15 mouse cellular contexts compared by ENCODE assay signal in the genomic region with DNA sequence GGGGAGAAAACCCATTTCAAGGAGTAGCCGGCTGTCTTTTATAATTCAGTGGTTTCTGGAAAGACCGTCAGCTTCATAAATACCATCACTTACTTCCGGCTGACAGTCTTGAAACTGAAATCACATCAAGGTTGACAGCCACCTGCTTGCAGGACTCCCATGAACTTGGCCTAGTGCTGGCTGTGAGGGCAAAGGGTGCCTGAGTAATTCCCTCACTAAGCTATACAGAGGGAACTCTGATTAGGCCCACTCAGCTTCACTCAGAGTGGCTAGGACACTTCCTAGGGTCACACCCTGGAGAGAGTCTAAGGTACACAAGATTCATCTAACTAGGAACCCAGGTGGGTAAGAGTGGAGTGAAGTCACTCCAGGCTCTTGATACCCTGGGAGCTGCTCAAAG. TPM values are rescaled to one million over a fixed set of nuclear protein-coding genes. Genes with fewer than 3 reads are reported as not detected.
A peak's percentile ranks its signal among the peaks of the same experiment; 100 is the strongest.
DNase-seq lines count a peak whose midpoint lies in the region; ATAC-seq and TF ChIP-seq lines count a peak whose summit lies in the region.
"Had no signal": no experiment of that assay in that cellular context is flagged by ENCODE, and none has a peak within 500 bp of the region (broad histone marks: within the 10 kb centered on the region; RNA-seq: fewer than 3 reads in every experiment).

No protein-coding gene starts in this region.

- no peak for ATAC-seq in lung, embryonic 16.5 days (ENCODE audit: low read depth)
- ATAC-seq in liver, embryonic 12.5 days, result no peak
- no peak for ATAC-seq in kidney, embryonic 16.5 days (ENCODE audit: low FRiP score, low TSS enrichment)
- no peak for ATAC-seq in frontal cortex, adult (ENCODE audit: low TSS enrichment)
- ATAC-seq: forebrain, embryonic 15.5 days; midbrain, embryonic 13.5 days had no signal

- WGBS in heart, adult 2 months, result 62% methylated on average over 3 of the region's 3 CpGs
- 83% methylated on average over 3 of the region's 3 CpGs for WGBS in lung, embryonic 16.5 days
- 67% methylated on average over 3 of the region's 3 CpGs for WGBS in liver, embryonic 12.5 days (ENCODE audit: insufficient replicate concordance)
- WGBS in kidney, embryonic 16.5 days, result 85% methylated on average over 3 of the region's 3 CpGs

- no peak for TF ChIP-seq POLR2A in heart, adult 2 months (IDR thresholded peaks at IDR 0.05; ENCODE audit: insufficient read depth, low read depth, low read length)

- peak overlapping the region; percentile 32 for H3K27ac ChIP-seq in heart, adult 2 months
- peak overlapping the region; percentile 57; the same call in 1 of the 2 replicates for H3K27ac ChIP-seq in lung, embryonic 16.5 days (ENCODE audit: low read length)
- H3K27ac ChIP-seq in liver, embryonic 12.5 days, result peak overlapping the region; percentile 74
- no peak overlapping the region for H3K27ac ChIP-seq in kidney, embryonic 16.5 days (ENCODE audit: low read length)
- H3K27ac ChIP-seq: forebrain, embryonic 15.5 days; limb, embryonic 15.5 days; midbrain, embryonic 13.5 days had no signal

- no peaks in the 10 kb centered on the region for H3K9me3 ChIP-seq in lung, embryonic 16.5 days (ENCODE audit: control insufficient read depth, low read length)
- H3K9me3 ChIP-seq in liver, embryonic 12.5 days (replicated peaks), result no peaks in the 10 kb centered on the region
- no peaks in the 10 kb centered on the region for H3K9me3 ChIP-seq in kidney, embryonic 16.5 days (ENCODE audit: low read length)
- H3K9me3 ChIP-seq: forebrain, embryonic 15.5 days; limb, embryonic 15.5 days; midbrain, embryonic 13.5 days had no signal

- no peak for DNase-seq in heart, adult 2 months
- DNase-seq in heart, postnatal 10 days, result no peak
- no peak for DNase-seq in lung, adult 18-20 months
- DNase-seq in thymus, postnatal 0 days (ENCODE audit: low spot score), result peak; percentile 49
- DNase-seq: adrenal gland, adult 2 months; cerebellum, adult 11 months; layer of hippocampus, postnatal 36 days; right cerebral cortex, postnatal 14 days had no signal

- H3K9ac ChIP-seq in heart, adult 2 months (ENCODE audit: low read depth, low read length), result no peak overlapping the region
- H3K9ac ChIP-seq in lung, embryonic 16.5 days (ENCODE audit: low read length), result peak overlapping the region; percentile 35
- H3K9ac ChIP-seq in liver, embryonic 12.5 days, result peak overlapping the region; percentile 91
- H3K9ac ChIP-seq in kidney, embryonic 16.5 days (replicated peaks; ENCODE audit: low read length), result no peak overlapping the region
- H3K9ac ChIP-seq: forebrain, embryonic 15.5 days; limb, embryonic 15.5 days; midbrain, embryonic 13.5 days had no signal

- H3K36me3 ChIP-seq in heart, adult 2 months (ENCODE audit: control insufficient read depth, insufficient read depth, low read length), result no peaks in the 10 kb centered on the region
- H3K36me3 ChIP-seq in lung, embryonic 16.5 days (ENCODE audit: control insufficient read depth, insufficient read depth, low read length), result no peaks in the 10 kb centered on the region
- peaks cover 44% of the 10 kb centered on the region for H3K36me3 ChIP-seq in liver, embryonic 12.5 days
- H3K36me3 ChIP-seq in kidney, embryonic 16.5 days (ENCODE audit: insufficient read depth, low read length), result no peaks in the 10 kb centered on the region
- H3K36me3 ChIP-seq: forebrain, embryonic 15.5 days; limb, embryonic 15.5 days; midbrain, embryonic 13.5 days had no signal

- H3K4me3 ChIP-seq in heart, adult 2 months, result no peak overlapping the region
- no peak overlapping the region for H3K4me3 ChIP-seq in lung, embryonic 16.5 days (ENCODE audit: low read length)
- peak overlapping the region; percentile 86 for H3K4me3 ChIP-seq in liver, embryonic 12.5 days
- H3K4me3 ChIP-seq in kidney, embryonic 16.5 days (ENCODE audit: low read length), result no peak overlapping the region
- H3K4me3 ChIP-seq: forebrain, embryonic 15.5 days; limb, embryonic 15.5 days; midbrain, embryonic 13.5 days had no signal

- 0 out of 2 replicates have a peak, but pooled peaks cover 2% of the 10 kb centered on the region for H3K79me2 ChIP-seq in heart, adult 2 months (replicated peaks; ENCODE audit: control insufficient read depth, insufficient read depth, low read length)

- H3K27me3 ChIP-seq in heart, adult 2 months (ENCODE audit: control insufficient read depth, insufficient read depth, low read length), result no peaks in the 10 kb centered on the region
- H3K27me3 ChIP-seq in lung, embryonic 16.5 days (ENCODE audit: control insufficient read depth, insufficient read depth, low read depth, low read length), result peaks cover 30% of the 10 kb centered on the region
- no peaks in the 10 kb centered on the region for H3K27me3 ChIP-seq in liver, embryonic 12.5 days (replicated peaks)
- peaks cover 29% of the 10 kb centered on the region for H3K27me3 ChIP-seq in kidney, embryonic 16.5 days (ENCODE audit: insufficient read depth, low read length)

- no peak for TF ChIP-seq CTCF in heart, adult 2 months (IDR thresholded peaks at IDR 0.05)

- peaks cover 14% of the 10 kb centered on the region for H3K4me1 ChIP-seq in heart, adult 2 months (ENCODE audit: control insufficient read depth, insufficient read depth, low read length)
- peaks cover 13% of the 10 kb centered on the region for H3K4me1 ChIP-seq in lung, embryonic 16.5 days (replicated peaks; ENCODE audit: control insufficient read depth, insufficient read depth, low read length)
- peaks cover 79% of the 10 kb centered on the region for H3K4me1 ChIP-seq in liver, embryonic 12.5 days
- H3K4me1 ChIP-seq in kidney, embryonic 16.5 days (ENCODE audit: insufficient read depth, low read length), result peaks cover 16% of the 10 kb centered on the region

- no peak for TF ChIP-seq EP300 in heart, adult 2 months (IDR thresholded peaks at IDR 0.05; ENCODE audit: insufficient read depth, low read depth, low read length)

- peak overlapping the region; percentile 32 for H3K4me2 ChIP-seq in lung, embryonic 16.5 days (ENCODE audit: low read depth, low read length)
- peak overlapping the region; percentile 100 for H3K4me2 ChIP-seq in liver, embryonic 12.5 days
- no peak overlapping the region for H3K4me2 ChIP-seq in kidney, embryonic 16.5 days (replicated peaks; ENCODE audit: low read depth, low read length)
- H3K4me2 ChIP-seq: forebrain, embryonic 15.5 days; limb, embryonic 15.5 days; midbrain, embryonic 13.5 days had no signal

- intact Hi-C loops in heart, adult 2 months (cut with DNase I), result loop anchor here (5.0 kb wide), 1 partner anchor 43 kb away; no protein-coding TSS in a partner anchor
- intact Hi-C loops in heart, postnatal 10 days (cut with DNase I), result loop anchor here (2.0 kb wide), 1 partner anchor 16 kb away; no protein-coding TSS in a partner anchor

RNA-seq across cellular contexts. Expression of gene Fam78a, which starts 4.0 kb away (rescaled TPM):
- total RNA-seq in heart, adult 2 months (2021), result 10 to 100 TPM; 15.9 to 19.1 TPM
- 18.7 and 24.9 TPM in 2 replicates for polyA plus RNA-seq in heart, adult 2 months (2012; rRNA removed)
- 10 to 100 TPM; 24.3 to 38.1 TPM for total RNA-seq in heart, postnatal 10 days (2021)
- polyA plus RNA-seq in lung, embryonic 16.5 days (2015; fragmentation: Nextera tagmentation; extraction: Ambion mirVana), result 4.3 and 4.4 TPM in 2 replicates
- polyA plus RNA-seq in liver, embryonic 12.5 days (2016; fragmentation: Nextera tagmentation; extraction: Ambion mirVana), result 22.4 and 22.6 TPM in 2 replicates
- polyA plus RNA-seq in thymus, postnatal 0 days (2015; fragmentation: Nextera tagmentation; extraction: Ambion mirVana), result 57.5 and 68.6 TPM in 2 replicates
- polyA plus RNA-seq in kidney, embryonic 16.5 days (2015; fragmentation: Nextera tagmentation; extraction: Ambion mirVana), result 1.6 and 1.8 TPM in 2 replicates

RNA-seq across cellular contexts. Expression of gene Plpp7, which starts 14.6 kb away (rescaled TPM):
- total RNA-seq in heart, adult 2 months (2021), result 10 to 100 TPM; 33.6 to 33.8 TPM
- polyA plus RNA-seq in heart, adult 2 months (2012; rRNA removed), result 56.3 and 62.1 TPM in 2 replicates
- total RNA-seq in heart, postnatal 10 days (2021), result 10 to 100 TPM; 29.3 to 31.6 TPM
- polyA plus RNA-seq in lung, embryonic 16.5 days (2015; fragmentation: Nextera tagmentation; extraction: Ambion mirVana), result 3.6 and 3.9 TPM in 2 replicates
- polyA plus RNA-seq in liver, embryonic 12.5 days (2016; fragmentation: Nextera tagmentation; extraction: Ambion mirVana), result 3.0 and 3.4 TPM in 2 replicates
- polyA plus RNA-seq in thymus, postnatal 0 days (2015; fragmentation: Nextera tagmentation; extraction: Ambion mirVana), result 0.91 and 1.0 TPM in 2 replicates
- 6.8 and 7.8 TPM in 2 replicates for polyA plus RNA-seq in kidney, embryonic 16.5 days (2015; fragmentation: Nextera tagmentation; extraction: Ambion mirVana)

Comparison
In these comparisons a context has a peak if more than half of its experiments do, and no peak if none do; other contexts are left out.
1. H3K9ac ChIP-seq: peak in lung, embryonic 16.5 days (single experiment) and liver, embryonic 12.5 days (single experiment); none in heart, adult 2 months (single experiment) and kidney, embryonic 16.5 days (single experiment).